Mouse (Mus musculus): ENCODE measurements around the gene Abcf2.

The Abcf2 gene

GRCm38 (mm10) chr5:24530042-24530689, 47.1 kb downstream of the Abcf2 start:
- peak; percentile 88 to 89 for DNase-seq (ENCODE audit: low read depth in 2 of 2, low spot score in 2 of 2)

GRCm38 (mm10) chr5:24527780-24528179, 49.5 kb downstream of the Abcf2 start:
- DNase-seq (ENCODE audit: low read depth in 2 of 2, low spot score in 2 of 2) = no peak

GRCm38 (mm10) chr5:24526889-24527230, 50.4 kb downstream of the Abcf2 start, which contains the start of gene Gbx1:
TSS of gene Gbx1 (minus strand) at chr5:24527202.
- DNase-seq (ENCODE audit: low read depth in 2 of 2, low spot score in 2 of 2) = no peak

GRCm38 (mm10) chr5:24526190-24526888, 50.9 kb downstream of the Abcf2 start:
- DNase-seq (ENCODE audit: low read depth in 2 of 2, low spot score in 2 of 2) = no peak

GRCm38 (mm10) chr5:24525360-24526189, 51.7 kb downstream of the Abcf2 start:
- DNase-seq (ENCODE audit: low read depth in 2 of 2, low spot score in 2 of 2) = no peak

GRCm38 (mm10) chr5:24524522-24524921, 52.7 kb downstream of the Abcf2 start:
- DNase-seq (ENCODE audit: low read depth in 2 of 2, low spot score in 2 of 2) = no peak

- no peak for DNase-seq (ENCODE audit: low read depth in 2 of 2, low spot score in 2 of 2)
Observed at GRCm38 (mm10) chr5:24523806-24524205, 53.5 kb downstream of the Abcf2 start.

- DNase-seq (ENCODE audit: low read depth in 2 of 2, low spot score in 2 of 2) = no peak
Observed at GRCm38 (mm10) chr5:24521366-24521765, 55.9 kb downstream of the Abcf2 start.
